22 mouse cellular contexts compared by ENCODE assay signal in the genomic region with DNA sequence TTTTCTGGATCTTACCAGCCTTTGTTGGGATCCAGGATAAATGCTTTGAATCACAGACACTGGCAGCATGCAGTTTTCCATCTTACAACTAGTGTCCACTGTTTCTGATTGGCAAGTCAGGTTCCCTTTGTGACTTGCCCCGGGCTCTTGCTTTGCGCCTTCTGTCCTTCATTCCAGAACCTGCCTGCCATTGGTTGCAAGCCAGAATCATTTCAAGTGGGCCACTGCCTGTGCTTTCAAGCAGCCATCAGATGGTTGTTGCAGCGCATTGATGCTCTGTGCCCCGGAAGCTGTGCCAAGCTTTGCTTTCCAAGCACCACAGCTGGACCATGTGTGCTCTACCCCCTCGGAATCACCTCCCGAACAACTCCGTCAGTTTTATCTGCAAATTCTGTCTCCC. TPM values are rescaled to one million over a fixed set of nuclear protein-coding genes. Genes with fewer than 3 reads are reported as not detected.
"Had no signal": no experiment of that assay in that cellular context is flagged by ENCODE, and none has a peak within 500 bp of the region (broad histone marks: within the 10 kb centered on the region; RNA-seq: fewer than 3 reads in every experiment).

No protein-coding gene starts in this region.

- H3K36me3 ChIP-seq: limb, embryonic 12.5 days; limb, embryonic 15.5 days; midbrain, embryonic 12.5 days; midbrain, embryonic 15.5 days; neural tube, embryonic 12.5 days; neural tube, embryonic 15.5 days had no signal

- H3K9me3 ChIP-seq: limb, embryonic 12.5 days; limb, embryonic 15.5 days; midbrain, embryonic 12.5 days; midbrain, embryonic 15.5 days; neural tube, embryonic 12.5 days; neural tube, embryonic 15.5 days had no signal

- H3K4me3 ChIP-seq: layer of hippocampus, adult 2 months; left cerebral cortex, adult 2 months; limb, embryonic 12.5 days; limb, embryonic 15.5 days; midbrain, embryonic 12.5 days; midbrain, embryonic 15.5 days; neural tube, embryonic 12.5 days; neural tube, embryonic 15.5 days had no signal

- H3K4me1 ChIP-seq: limb, embryonic 12.5 days; limb, embryonic 15.5 days; midbrain, embryonic 12.5 days; midbrain, embryonic 15.5 days; neural tube, embryonic 12.5 days; neural tube, embryonic 15.5 days had no signal

- DNase-seq: kidney, postnatal 25 days; layer of hippocampus, adult 9-11 months; liver, postnatal 0 days; lung, embryonic 14.5 days; right cerebral cortex, adult 18-20 months; right cerebral cortex, postnatal 14 days; right cerebral cortex, postnatal 4 days; thymus, adult 2 months; thymus, postnatal 14 days; thymus, postnatal 4 days had no signal

- H3K27ac ChIP-seq: kidney, postnatal 0 days; layer of hippocampus, adult 2 months; left cerebral cortex, adult 2 months; limb, embryonic 12.5 days; limb, embryonic 15.5 days; liver, embryonic 14.5 days; macrophage; midbrain, embryonic 12.5 days; midbrain, embryonic 15.5 days; neural tube, embryonic 12.5 days; neural tube, embryonic 15.5 days; stomach, postnatal 0 days had no signal

- H3K27me3 ChIP-seq: limb, embryonic 12.5 days; limb, embryonic 15.5 days; midbrain, embryonic 12.5 days; midbrain, embryonic 15.5 days; neural tube, embryonic 12.5 days; neural tube, embryonic 15.5 days had no signal

RNA-seq across cellular contexts. Expression of a gene that starts 46.6 kb away (rescaled TPM):
- polyA plus RNA-seq: macrophage had no signal
